Mouse (Mus musculus) lung, adult 18-20 months (tissue): ENCODE measurements at regions not wholly inside any gene's neighbourhood (a gene's known extent, or its start where the extent isn't known, plus 50 kb on each side); places are given as distances from the start of the nearest gene placed in this dataset.

ENCODE experiments used
- DNase-seq, 2 experiments: peaks; one replicate each; pipeline ENCODE4 v3.0.0; 2022; ENCODE audit warnings: mixed read lengths in 2 of 2

GRCm38 (mm10) chr11:56285575-56286260, 244.9 kb upstream of the Nmur2 start:
- DNase-seq, result no peak

- no peak for DNase-seq
Measured at GRCm38 (mm10) chr11:56281201-56281600, 240.4 kb upstream of the Nmur2 start.

- no peak for DNase-seq
Measured at GRCm38 (mm10) chr11:56280216-56280615, 239.4 kb upstream of the Nmur2 start.

- DNase-seq, result peak in 1 of 2 experiments; percentile 24
Measured at GRCm38 (mm10) chr11:56269915-56270493, 229.2 kb upstream of the Nmur2 start.

GRCm38 (mm10) chr11:56262726-56263125, 221.9 kb upstream of the Nmur2 start:
- no peak for DNase-seq

GRCm38 (mm10) chr11:56256356-56256755, 215.5 kb upstream of the Nmur2 start:
- no peak for DNase-seq

- no peak for DNase-seq
Measured at GRCm38 (mm10) chr11:56254437-56254836, 213.6 kb upstream of the Nmur2 start.

- no peak for DNase-seq
Measured at GRCm38 (mm10) chr11:56247333-56247823, 206.6 kb upstream of the Nmur2 start.

- no peak for DNase-seq
Measured at GRCm38 (mm10) chr11:56246549-56247332, 205.9 kb upstream of the Nmur2 start.

- DNase-seq, result no peak
Measured at GRCm38 (mm10) chr11:56244951-56245350, 204.1 kb upstream of the Nmur2 start.

GRCm38 (mm10) chr11:56243447-56243846, 202.6 kb upstream of the Nmur2 start:
- DNase-seq, result peak in 1 of 2 experiments; percentile 6

- DNase-seq, result no peak
Measured at GRCm38 (mm10) chr11:56238745-56239144, 197.9 kb upstream of the Nmur2 start.

- peak in 1 of 2 experiments; percentile 3 for DNase-seq
Measured at GRCm38 (mm10) chr11:56224999-56225398, 184.2 kb upstream of the Nmur2 start.

- peak; percentile 3 to 15 for DNase-seq
Measured at GRCm38 (mm10) chr11:56215706-56216105, 174.9 kb upstream of the Nmur2 start.

- no peak for DNase-seq
Measured at GRCm38 (mm10) chr11:56201844-56202243, 161.0 kb upstream of the Nmur2 start.

GRCm38 (mm10) chr11:56195316-56195715, 154.5 kb upstream of the Nmur2 start:
- no peak for DNase-seq

- no peak for DNase-seq
Measured at GRCm38 (mm10) chr11:56193426-56193825, 152.6 kb upstream of the Nmur2 start.

- DNase-seq, result no peak
Measured at GRCm38 (mm10) chr11:56173895-56174294, 133.1 kb upstream of the Nmur2 start.

GRCm38 (mm10) chr11:56173246-56173645, 132.4 kb upstream of the Nmur2 start:
- no peak for DNase-seq

GRCm38 (mm10) chr11:56169576-56169975, 128.8 kb upstream of the Nmur2 start:
- DNase-seq, result no peak

GRCm38 (mm10) chr11:56166849-56167248, 126.0 kb upstream of the Nmur2 start:
- DNase-seq, result no peak

GRCm38 (mm10) chr11:56165759-56166158, 124.9 kb upstream of the Nmur2 start:
- DNase-seq, result peak in 1 of 2 experiments; percentile 7

GRCm38 (mm10) chr11:56160286-56160685, 119.5 kb upstream of the Nmur2 start:
- DNase-seq, result no peak
